8 mouse cellular contexts compared by ENCODE assay signal in genomic region chr13:74399298-74399839, GRCm38 (mm10). TPM values are rescaled to one million over a fixed set of nuclear protein-coding genes. Genes with fewer than 3 reads are reported as not detected.
A peak's percentile ranks its signal among the peaks of the same experiment; 100 is the strongest.
DNase-seq lines count a peak whose midpoint lies in the region; ATAC-seq and TF ChIP-seq lines count a peak whose summit lies in the region.

Ftl1-ps1 (plus strand) TSS chr13:74399694.

- H3K9ac ChIP-seq in lung, embryonic 16.5 days (ENCODE audit: low read length): no peak within 1 kb of the TSS
- no peak within 1 kb of the TSS for H3K9ac ChIP-seq in heart, embryonic 11.5 days (ENCODE audit: low read depth, low read length)
- H3K9ac ChIP-seq in kidney, embryonic 16.5 days (replicated peaks; ENCODE audit: low read length): peak within 1 kb of the TSS; percentile 48; the same call in 1 of the 2 replicates
- no peak within 1 kb of the TSS for H3K9ac ChIP-seq in lung, postnatal 0 days (replicated peaks; ENCODE audit: low read depth)

- no peaks in the 10 kb centered on the region for H3K36me3 ChIP-seq in lung, embryonic 16.5 days (ENCODE audit: control insufficient read depth, insufficient read depth, low read length)
- H3K36me3 ChIP-seq in heart, embryonic 11.5 days (ENCODE audit: control insufficient read depth, insufficient read depth, low read length): no peaks in the 10 kb centered on the region
- no peaks in the 10 kb centered on the region for H3K36me3 ChIP-seq in kidney, embryonic 16.5 days (ENCODE audit: insufficient read depth, low read length)
- H3K36me3 ChIP-seq in lung, postnatal 0 days (ENCODE audit: insufficient read depth, low read length): no peaks in the 10 kb centered on the region

- no peak for DNase-seq in lung, postnatal 10 days
- DNase-seq in embryo, embryonic 9.5 days (ENCODE audit: extremely low spot score): peak; percentile 23
- peak; percentile 6 for DNase-seq in lung, postnatal 0 days (ENCODE audit: low spot score)
- DNase-seq in yolk sac, embryonic 10.5 days (ENCODE audit: low spot score): peak; percentile 27
- DNase-seq in thymus, postnatal 4 days: no peak

- H3K27me3 ChIP-seq in lung, embryonic 16.5 days (ENCODE audit: control insufficient read depth, insufficient read depth, low read depth, low read length): no peaks in the 10 kb centered on the region
- H3K27me3 ChIP-seq in heart, embryonic 11.5 days (ENCODE audit: control insufficient read depth, insufficient read depth, low read length): no peaks in the 10 kb centered on the region
- H3K27me3 ChIP-seq in kidney, embryonic 16.5 days (ENCODE audit: insufficient read depth, low read length): no peaks in the 10 kb centered on the region
- no peaks in the 10 kb centered on the region for H3K27me3 ChIP-seq in lung, postnatal 0 days (replicated peaks; ENCODE audit: insufficient read depth, low read length)

- H3K4me3 ChIP-seq in lung, embryonic 16.5 days (ENCODE audit: low read length): no peak within 1 kb of the TSS
- H3K4me3 ChIP-seq in heart, embryonic 11.5 days (ENCODE audit: low read depth, low read length): no peak within 1 kb of the TSS
- H3K4me3 ChIP-seq in kidney, embryonic 16.5 days (ENCODE audit: low read length): peak within 1 kb of the TSS; percentile 25; the same call in 1 of the 2 replicates
- H3K4me3 ChIP-seq in lung, postnatal 0 days (ENCODE audit: low read depth, low read length): no peak within 1 kb of the TSS

- H3K9me3 ChIP-seq in lung, embryonic 16.5 days (ENCODE audit: control insufficient read depth, low read length): no peaks in the 10 kb centered on the region
- no peaks in the 10 kb centered on the region for H3K9me3 ChIP-seq in heart, embryonic 11.5 days (replicated peaks; ENCODE audit: control insufficient read depth, low read length)
- no peaks in the 10 kb centered on the region for H3K9me3 ChIP-seq in kidney, embryonic 16.5 days (ENCODE audit: low read length)
- H3K9me3 ChIP-seq in lung, postnatal 0 days (ENCODE audit: low read length): no peaks in the 10 kb centered on the region

- peak within 1 kb of the TSS; percentile 13 for H3K4me2 ChIP-seq in lung, embryonic 16.5 days (ENCODE audit: low read depth, low read length)
- H3K4me2 ChIP-seq in heart, embryonic 11.5 days: peak within 1 kb of the TSS; percentile 51
- peak within 1 kb of the TSS; percentile 45 for H3K4me2 ChIP-seq in kidney, embryonic 16.5 days (replicated peaks; ENCODE audit: low read depth, low read length)
- no peak within 1 kb of the TSS for H3K4me2 ChIP-seq in lung, postnatal 0 days (replicated peaks; ENCODE audit: low read depth, low read length)

- TF ChIP-seq EP300 in lung, postnatal 0 days (IDR thresholded peaks at IDR 0.05): no peak

- WGBS in lung, embryonic 16.5 days: 12% methylated on average over 11 of the region's 11 CpGs
- 11% methylated on average over 11 of the region's 11 CpGs for WGBS in heart, embryonic 11.5 days (ENCODE audit: insufficient replicate concordance)
- 12% methylated on average over 11 of the region's 11 CpGs for WGBS in kidney, embryonic 16.5 days
- 11% methylated on average over 11 of the region's 11 CpGs for WGBS in lung, postnatal 0 days

- TF ChIP-seq CTCF in lung, postnatal 0 days (IDR thresholded peaks at IDR 0.05): no peak

- H3K4me1 ChIP-seq in lung, embryonic 16.5 days (replicated peaks; ENCODE audit: control insufficient read depth, insufficient read depth, low read length): no peaks in the 10 kb centered on the region
- no peaks in the 10 kb centered on the region for H3K4me1 ChIP-seq in heart, embryonic 11.5 days (ENCODE audit: control insufficient read depth, insufficient read depth, low read length)
- H3K4me1 ChIP-seq in kidney, embryonic 16.5 days (ENCODE audit: insufficient read depth, low read length): no peaks in the 10 kb centered on the region
- no peaks in the 10 kb centered on the region for H3K4me1 ChIP-seq in lung, postnatal 0 days (ENCODE audit: insufficient read depth, low read depth, low read length)

- no peak for ATAC-seq in lung, embryonic 16.5 days (ENCODE audit: low read depth)
- no peak for ATAC-seq in heart, embryonic 11.5 days (replicated peaks; ENCODE audit: insufficient number of reproducible peaks, low FRiP score, low TSS enrichment)
- ATAC-seq in kidney, embryonic 16.5 days (ENCODE audit: low FRiP score, low TSS enrichment): peak; percentile 84
- ATAC-seq in lung, postnatal 0 days: peak; percentile 33; the same call in 1 of the 2 replicates

- no peak within 1 kb of the TSS for H3K27ac ChIP-seq in lung, embryonic 16.5 days (ENCODE audit: low read length)
- no peak within 1 kb of the TSS for H3K27ac ChIP-seq in heart, embryonic 11.5 days (ENCODE audit: low read depth, low read length)
- H3K27ac ChIP-seq in kidney, embryonic 16.5 days (ENCODE audit: low read length): no peak within 1 kb of the TSS
- H3K27ac ChIP-seq in lung, postnatal 0 days (ENCODE audit: low read length): no peak within 1 kb of the TSS

RNA-seq across cellular contexts. Expression of gene Ftl1-ps1, which starts in this region (rescaled TPM):
- polyA plus RNA-seq in lung, embryonic 16.5 days (2015; fragmentation: Nextera tagmentation; extraction: Ambion mirVana): 78.9 and 152 TPM in 2 replicates
- polyA plus RNA-seq in heart, embryonic 11.5 days (2014; fragmentation: Nextera tagmentation; extraction: Ambion mirVana): 60.3 and 65.8 TPM in 2 replicates
- 93.4 and 207 TPM in 2 replicates for polyA plus RNA-seq in kidney, embryonic 16.5 days (2015; fragmentation: Nextera tagmentation; extraction: Ambion mirVana)
- polyA plus RNA-seq in lung, postnatal 0 days (2015; fragmentation: Nextera tagmentation; extraction: Ambion mirVana): 120 and 125 TPM in 2 replicates

Comparison
In these comparisons a context has a peak if more than half of its experiments do, and no peak if none do; other contexts are left out.
1. ATAC-seq: peak in kidney, embryonic 16.5 days (single experiment) and lung, postnatal 0 days (single experiment); none in lung, embryonic 16.5 days (single experiment) and heart, embryonic 11.5 days (single experiment).
2. DNase-seq: peak in embryo, embryonic 9.5 days (single experiment), lung, postnatal 0 days (single experiment) and yolk sac, embryonic 10.5 days (single experiment); none in lung, postnatal 10 days (single experiment) and thymus, postnatal 4 days (single experiment).